Mouse (Mus musculus) erythroblast, embryonic 14.5 days (primary cell): ENCODE results near the gene Methig1. TPM values are rescaled to one million over a fixed set of nuclear protein-coding genes. Genes with fewer than 3 reads are reported as not detected.
"Not testable (repeated sequence)": the region's sequence is repeated elsewhere in the genome, so short reads cannot be mapped to it uniquely, and the experiment has no call there.

ENCODE experiments used
- H3K27me3 ChIP-seq: 2 replicates; pipeline ENCODE4 v1.6.1; 2012; ENCODE audit warnings: inconsistent platforms; ENCODE audit not compliant: control insufficient read depth
- H3K36me3 ChIP-seq: 2 replicates; pipeline ENCODE4 v1.6.1; 2012; ENCODE audit warnings: mild to moderate bottlenecking, inconsistent platforms; ENCODE audit not compliant: control insufficient read depth
- H3K4me1 ChIP-seq: 2 replicates; pipeline ENCODE4 v1.6.1; 2012; ENCODE audit warnings: inconsistent platforms; ENCODE audit not compliant: control insufficient read depth
- H3K4me3 ChIP-seq: replicated peaks from 2 replicates; pipeline ENCODE3; 2012; ENCODE audit warnings: moderate library complexity, mild to moderate bottlenecking, inconsistent platforms
- H3K9me3 ChIP-seq: 2 replicates; pipeline ENCODE4 v1.6.1; 2012; ENCODE audit warnings: low read length, inconsistent platforms, mixed read lengths; ENCODE audit not compliant: control insufficient read depth
- GATA1 ChIP-seq: IDR thresholded peaks from 2 replicates; pipeline ENCODE4 v1.6.1; 2012; ENCODE audit warnings: low read length, inconsistent platforms, mixed read lengths
- TAL1 ChIP-seq: IDR thresholded peaks from 3 replicates; pipeline ENCODE4 v1.6.1; 2012; ENCODE audit warnings: low read length, inconsistent platforms, mixed read lengths
- polyA plus RNA-seq: library from polyadenylated mRNA; stranded (reverse); fragments of >175 nt; gene quantifications from 2 replicates; pipeline ENCODE4 v1.2.3, GENCODE M21; 2012

Methig1 gene
- polyA plus RNA-seq, 1 experiment: not detected

DNA sequence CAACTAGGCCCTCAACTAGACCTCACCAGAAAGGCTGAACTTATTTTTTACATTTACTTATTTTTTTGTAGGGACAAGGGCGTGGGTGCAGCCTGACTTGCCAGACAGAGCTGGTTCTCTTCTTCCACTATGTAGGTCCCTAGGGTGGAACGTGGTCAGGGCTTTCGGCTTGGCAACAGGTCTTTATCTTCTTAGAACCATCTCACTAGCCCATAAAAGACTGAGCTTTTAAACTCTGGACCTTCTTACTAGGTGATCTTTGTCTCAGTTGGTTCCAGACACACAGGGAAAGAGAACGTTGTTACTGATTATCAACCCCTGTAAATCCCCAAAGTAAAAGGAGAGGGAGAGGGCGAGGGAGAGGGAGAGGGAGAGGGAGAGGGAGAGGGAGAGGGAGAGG is 60.4 kb downstream of the Methig1 start:
- Histone ChIP-seq H3K36me3 (peaks cover 99% of the 10 kb centered on the region), H3K9me3 (peaks cover 2% of the 10 kb centered on the region; the same call in 1 of the 2 replicates), H3K27me3 (no peaks in the 10 kb centered on the region), H3K4me3 (no peak overlapping the region), H3K4me1 (peaks cover 87% of the 10 kb centered on the region)
- TF ChIP-seq GATA1 (no peak), TAL1 (no peak)

DNA sequence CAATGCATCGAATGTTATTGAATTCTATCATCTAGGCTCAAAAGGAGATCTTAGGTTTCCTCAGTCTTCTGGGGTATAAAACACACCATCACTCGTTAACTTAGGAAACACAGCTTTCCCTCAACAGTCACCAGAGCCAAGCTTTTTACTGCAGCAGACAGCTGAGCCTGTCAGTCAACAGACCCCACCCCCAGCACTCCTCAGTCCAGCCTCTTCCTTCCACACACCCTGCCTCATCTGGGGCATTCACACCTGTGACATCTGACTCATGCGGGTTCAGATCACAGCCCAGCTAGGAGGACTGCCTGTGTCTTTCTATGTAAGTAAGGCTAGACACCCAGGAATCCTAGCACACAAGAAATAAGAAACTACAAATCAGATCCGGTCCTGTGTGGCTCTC is 61.1 kb downstream of the Methig1 start:
- H3K36me3 ChIP-seq: peaks cover 98% of the 10 kb centered on the region

GRCm38 (mm10) chr15:100414942-100415341 is 62.0 kb downstream of the Methig1 start:
- no peak for TF ChIP-seq TAL1
- TF ChIP-seq GATA1: no peak
- Histone ChIP-seq H3K27me3 (no peaks in the 10 kb centered on the region), H3K4me3 (no peak overlapping the region), H3K36me3 (peaks cover 94% of the 10 kb centered on the region), H3K9me3 (peaks cover 2% of the 10 kb centered on the region; the same call in 1 of the 2 replicates), H3K4me1 (peaks cover 98% of the 10 kb centered on the region)

More for the DNA sequence above, 61.1 kb downstream of the Methig1 start:
- Histone ChIP-seq H3K4me1 (peaks cover 91% of the 10 kb centered on the region), H3K27me3 (no peaks in the 10 kb centered on the region), H3K4me3 (no peak overlapping the region), H3K9me3 (peaks cover 2% of the 10 kb centered on the region; the same call in 1 of the 2 replicates)
- TF ChIP-seq GATA1: no peak
- TF ChIP-seq TAL1: no peak

GRCm38 (mm10) chr15:100415684-100416083 is 62.7 kb downstream of the Methig1 start:
- Histone ChIP-seq H3K4me3 (no peak overlapping the region), H3K27me3 (no peaks in the 10 kb centered on the region), H3K4me1 (peaks cover 98% of the 10 kb centered on the region), H3K9me3 (peaks cover 2% of the 10 kb centered on the region; the same call in 1 of the 2 replicates), H3K36me3 (peaks cover 93% of the 10 kb centered on the region)
- TF ChIP-seq TAL1 (no peak), GATA1 (no peak)

GRCm38 (mm10) chr15:100417854-100418450 is 65.0 kb downstream of the Methig1 start:
- peak overlapping the region; percentile 93 for H3K4me3 ChIP-seq
- H3K9me3 ChIP-seq: no peaks in the 10 kb centered on the region
- H3K4me1 ChIP-seq: peaks cover 87% of the 10 kb centered on the region
- H3K27me3 ChIP-seq: no peaks in the 10 kb centered on the region
- TF ChIP-seq GATA1: no peak
- no peak for TF ChIP-seq TAL1
- peaks cover 81% of the 10 kb centered on the region for H3K36me3 ChIP-seq

DNA sequence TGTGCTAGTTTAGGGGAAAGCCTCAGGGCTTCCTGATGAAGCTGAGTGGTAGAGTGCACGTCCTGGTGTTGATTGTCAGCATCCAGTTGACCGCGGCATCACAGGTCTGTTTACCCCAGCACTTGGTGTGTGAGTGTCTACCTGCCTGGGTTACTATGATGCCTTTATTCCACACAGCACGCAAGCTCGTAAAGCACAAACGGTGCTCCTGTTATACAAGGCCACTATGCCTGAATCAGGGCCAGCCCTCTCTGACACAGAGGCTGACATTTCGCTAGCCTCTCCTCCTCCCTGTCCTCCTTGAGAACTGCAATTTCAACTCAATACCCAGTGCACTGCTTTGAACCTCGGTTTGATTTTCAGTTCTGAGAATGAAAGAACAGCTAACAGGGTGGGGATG is 66.4 kb downstream of the Methig1 start:
- H3K4me3 ChIP-seq: peak overlapping the region; percentile 93
- peaks cover 67% of the 10 kb centered on the region for H3K36me3 ChIP-seq
- peaks cover 11% of the 10 kb centered on the region for H3K27me3 ChIP-seq
- no peak for TF ChIP-seq TAL1
- TF ChIP-seq GATA1: no peak
- H3K4me1 ChIP-seq: peaks cover 87% of the 10 kb centered on the region
- H3K9me3 ChIP-seq: no peaks in the 10 kb centered on the region

- Histone ChIP-seq H3K36me3 (peaks cover 59% of the 10 kb centered on the region), H3K4me3 (peak overlapping the region; percentile 93), H3K9me3 (no peaks in the 10 kb centered on the region), H3K27me3 (peaks cover 19% of the 10 kb centered on the region), H3K4me1 (peaks cover 84% of the 10 kb centered on the region)
- TF ChIP-seq GATA1 (peak; percentile 89), TAL1 (peak; percentile 86)
Measured at GRCm38 (mm10) chr15:100419901-100420745, 67.2 kb downstream of the Methig1 start.

GRCm38 (mm10) chr15:100421059-100421757 is 68.3 kb downstream of the Methig1 start:
- TF ChIP-seq TAL1 (no peak), GATA1 (peak; percentile 86)
- Histone ChIP-seq H3K9me3 (no peaks in the 10 kb centered on the region), H3K4me3 (peak overlapping the region; percentile 93), H3K4me1 (peaks cover 73% of the 10 kb centered on the region), H3K36me3 (peaks cover 48% of the 10 kb centered on the region), H3K27me3 (peaks cover 30% of the 10 kb centered on the region)

- Histone ChIP-seq H3K4me3 (peak within 1 kb of the TSS; percentile 93), H3K4me1 (peaks cover 68% of the 10 kb centered on the region), H3K27me3 (peaks cover 36% of the 10 kb centered on the region), H3K36me3 (peaks cover 42% of the 10 kb centered on the region)
- not testable (repeated sequence) for H3K9me3 ChIP-seq
Measured at GRCm38 (mm10) chr15:100421758-100422197, 68.8 kb downstream of the Methig1 start, which contains the start of gene Gm5475. Gene Gm5475, plus strand, starts transcription at chr15:100422147.
